Mouse (Mus musculus) layer of hippocampus, postnatal 36 days (tissue): Measurements from ENCODE around the gene Evl. TPM values are rescaled to one million over a fixed set of nuclear protein-coding genes. Genes with fewer than 3 reads are reported as not detected.

ENCODE experiments used
- DNase-seq, 2 experiments: peaks; one replicate each; pipeline ENCODE4 v3.0.0; 2022
- total RNA-seq, 2 experiments: library from RNA; stranded (reverse); gene quantifications; 2 replicates each; pipeline ENCODE4 v1.2.3; 2021

Gene Evl
- total RNA-seq, 2 experiments from 2014 or later = 191 TPM

DNA sequence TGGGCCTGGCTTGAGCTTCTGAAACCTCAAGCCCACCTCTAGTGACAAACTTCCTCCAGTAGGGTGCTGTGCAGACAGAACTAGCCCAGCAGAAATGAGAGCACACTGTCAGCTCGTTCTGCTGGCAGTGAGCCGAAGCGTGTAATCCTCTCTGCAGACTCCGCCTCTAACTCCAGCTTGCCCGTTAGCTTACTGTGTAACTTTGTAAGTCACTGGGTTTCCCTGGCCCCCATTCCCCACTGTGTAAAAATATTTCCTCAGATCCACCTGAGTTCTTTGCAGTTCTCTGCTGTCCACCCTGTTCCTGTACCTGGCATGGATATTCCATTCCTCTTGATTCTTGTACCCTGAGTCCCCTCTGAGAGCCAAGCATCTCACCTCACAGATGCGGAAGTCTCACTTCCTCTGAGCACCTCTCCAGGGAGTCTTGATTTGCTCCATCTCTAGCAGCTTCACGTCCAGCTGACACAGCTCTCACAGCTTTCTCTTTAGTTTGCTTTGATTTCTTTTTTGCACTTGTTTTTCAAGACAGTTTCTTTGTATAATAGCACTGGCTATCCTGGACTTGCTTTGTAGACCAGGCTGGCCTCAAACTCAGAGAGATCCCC, 96.6 kb downstream of the Evl start:
- DNase-seq = peak in 1 of 2 experiments; percentile 24

DNA sequence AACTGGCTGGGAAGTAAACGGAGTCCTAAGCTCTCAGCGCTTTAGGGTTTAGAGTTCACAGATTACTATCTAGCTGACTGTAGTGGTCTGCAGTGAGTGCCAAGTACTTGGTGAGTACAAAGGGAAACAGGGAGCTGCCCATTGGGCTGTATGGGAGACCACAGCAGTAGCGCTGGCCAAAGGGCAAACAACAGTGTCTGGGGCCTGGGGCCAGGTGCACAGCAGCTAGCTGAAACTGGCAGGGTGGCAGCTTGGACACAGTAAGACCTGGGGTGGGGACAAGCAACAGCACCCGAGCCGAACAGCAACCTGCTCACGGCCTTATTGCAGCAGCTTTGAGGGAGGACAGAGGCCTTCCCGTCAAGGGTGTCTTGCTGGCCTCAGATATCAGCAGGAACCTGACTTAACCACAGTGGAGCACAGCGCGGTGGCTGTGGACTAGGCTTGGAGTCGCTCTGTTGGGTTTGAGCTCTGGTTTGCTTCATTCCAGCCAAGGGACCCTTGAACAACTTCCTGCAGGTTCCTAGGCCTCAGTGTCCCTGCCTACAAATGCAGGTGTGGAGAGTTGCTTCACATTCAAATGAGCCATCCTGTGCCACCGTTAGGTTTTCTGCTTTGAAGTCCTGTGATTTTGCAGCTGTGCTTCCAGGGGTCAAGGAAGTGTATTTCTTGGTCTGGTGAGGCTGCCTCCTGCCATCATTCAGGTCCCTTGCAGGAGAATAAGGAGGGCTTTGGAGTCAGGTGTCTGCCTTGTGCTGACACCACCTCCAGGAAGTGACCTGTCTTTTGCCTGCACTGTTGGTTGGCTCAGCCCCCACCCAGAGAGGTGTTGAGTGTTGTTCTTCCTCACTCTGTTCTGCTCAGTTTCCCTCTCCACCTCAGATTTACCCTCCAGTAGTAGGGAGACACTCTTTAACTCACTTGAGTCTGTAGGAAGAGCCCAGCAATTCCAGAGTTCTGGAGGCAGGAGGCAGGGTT, 99.1 kb downstream of the Evl start:
- no peak for DNase-seq

GRCm38 (mm10) chr12:108657350-108657749, 102.8 kb downstream of the Evl start:
- no peak for DNase-seq

- DNase-seq = no peak
Observed at GRCm38 (mm10) chr12:108668606-108669235, 114.2 kb downstream of the Evl start.

GRCm38 (mm10) chr12:108671541-108671940, 117.0 kb downstream of the Evl start:
- no peak for DNase-seq

DNA sequence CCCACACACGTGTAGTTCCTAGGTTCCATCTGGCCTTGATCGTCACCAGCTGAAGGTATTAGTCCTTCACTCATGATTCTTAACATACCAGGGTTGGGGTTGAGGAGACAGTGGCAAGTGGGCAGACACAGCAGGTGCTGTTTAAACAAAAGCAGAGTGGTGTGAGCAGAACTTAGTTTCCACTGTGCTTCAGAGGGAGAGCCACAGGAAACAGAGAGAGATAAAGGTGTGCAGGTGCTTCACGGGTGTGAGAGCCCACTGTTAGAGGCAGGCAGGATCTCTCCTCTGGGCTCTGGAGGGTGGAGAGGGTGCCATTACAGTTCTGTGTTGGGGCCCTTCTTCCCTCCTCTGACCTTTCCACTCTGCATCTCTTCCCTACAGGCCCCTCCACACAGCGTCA, 118.4 kb downstream of the Evl start:
- no peak for DNase-seq

DNA sequence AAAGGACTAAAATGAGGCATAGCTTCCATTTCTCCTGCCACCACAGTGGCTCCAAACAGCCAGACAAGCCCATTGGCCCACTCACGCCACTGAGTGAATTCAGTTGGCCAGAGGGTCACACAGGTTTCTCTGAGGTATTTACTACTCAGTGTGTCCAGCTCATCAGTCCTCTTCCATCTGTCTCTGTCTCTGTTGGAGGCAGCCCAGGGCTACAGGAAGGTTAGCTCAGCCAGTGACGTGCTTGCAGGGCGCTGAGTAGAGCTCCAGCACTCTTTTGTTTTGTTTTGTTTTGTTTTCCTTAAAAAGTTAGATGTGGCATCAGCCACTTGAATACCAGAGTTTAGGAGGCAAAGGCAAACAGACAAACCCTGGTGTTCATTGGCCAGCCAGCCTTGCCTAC, 119.0 kb downstream of the Evl start:
- no peak for DNase-seq

DNA sequence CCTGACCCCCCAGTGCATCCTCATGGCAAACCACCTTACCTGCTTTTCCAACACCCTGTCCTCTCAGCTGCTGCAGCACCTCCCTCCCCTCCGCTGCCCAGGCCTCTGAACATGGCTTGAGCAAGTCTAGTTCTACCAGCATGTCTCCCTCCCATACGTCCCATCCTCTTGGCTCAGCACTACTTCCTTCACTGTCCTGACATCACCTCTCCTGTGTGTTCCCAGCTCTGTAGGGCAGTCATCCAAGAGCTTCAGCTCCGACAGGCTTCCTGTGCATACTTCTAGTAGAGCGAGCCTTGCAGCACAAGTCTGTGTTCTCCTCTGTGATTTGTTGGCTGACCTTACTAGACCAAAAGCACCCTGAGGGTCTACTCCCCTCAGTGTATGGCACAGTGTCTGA, 120.0 kb downstream of the Evl start:
- peak in 1 of 2 experiments; percentile 32 for DNase-seq

GRCm38 (mm10) chr12:108674916-108675315, 120.4 kb downstream of the Evl start:
- DNase-seq = no peak

DNA sequence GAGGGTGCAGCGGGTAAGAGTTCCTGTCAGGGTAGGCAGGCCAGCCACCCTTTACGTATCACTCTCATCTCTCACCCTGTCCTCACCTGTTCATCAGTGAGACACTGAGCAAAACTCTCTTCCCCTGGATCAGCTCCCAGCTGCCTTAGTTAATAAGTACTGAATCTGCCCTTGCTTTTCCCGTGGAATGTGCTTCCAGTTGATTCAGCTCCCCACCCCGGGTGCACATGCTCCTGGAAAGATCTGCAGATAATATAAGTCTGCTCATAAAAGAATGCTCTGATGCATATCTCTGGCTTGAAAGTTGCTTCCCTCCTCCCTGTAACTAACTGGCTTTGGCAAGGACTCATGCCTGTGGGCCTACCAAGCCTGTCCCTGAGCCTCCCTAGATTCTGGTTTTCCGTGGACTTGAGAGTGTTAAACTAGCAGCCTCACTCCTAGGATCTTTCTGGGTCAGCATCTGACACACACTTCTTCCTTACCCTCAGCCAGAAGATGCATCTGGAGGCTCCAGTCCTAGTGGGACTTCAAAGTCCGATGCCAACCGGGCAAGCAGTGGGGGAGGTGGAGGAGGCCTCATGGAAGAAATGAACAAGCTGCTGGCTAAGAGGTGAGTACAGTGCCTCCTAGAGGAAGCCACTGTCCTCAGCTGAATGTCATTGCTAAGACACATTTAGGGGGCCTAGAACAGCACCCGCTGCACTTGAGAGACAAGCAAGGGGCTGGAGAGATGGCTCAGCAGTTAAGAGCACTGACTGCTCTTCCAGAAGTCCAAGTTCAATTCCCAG, 121.3 kb downstream of the Evl start:
- no peak for DNase-seq

- DNase-seq = no peak
Observed at GRCm38 (mm10) chr12:108677116-108677515, 122.6 kb downstream of the Evl start.

- no peak for DNase-seq
Observed at GRCm38 (mm10) chr12:108678366-108678765, 123.8 kb downstream of the Evl start.

- DNase-seq = no peak
Observed at GRCm38 (mm10) chr12:108680861-108681260, 126.3 kb downstream of the Evl start.

- no peak for DNase-seq
Observed at GRCm38 (mm10) chr12:108682240-108683023, 127.9 kb downstream of the Evl start.

DNA sequence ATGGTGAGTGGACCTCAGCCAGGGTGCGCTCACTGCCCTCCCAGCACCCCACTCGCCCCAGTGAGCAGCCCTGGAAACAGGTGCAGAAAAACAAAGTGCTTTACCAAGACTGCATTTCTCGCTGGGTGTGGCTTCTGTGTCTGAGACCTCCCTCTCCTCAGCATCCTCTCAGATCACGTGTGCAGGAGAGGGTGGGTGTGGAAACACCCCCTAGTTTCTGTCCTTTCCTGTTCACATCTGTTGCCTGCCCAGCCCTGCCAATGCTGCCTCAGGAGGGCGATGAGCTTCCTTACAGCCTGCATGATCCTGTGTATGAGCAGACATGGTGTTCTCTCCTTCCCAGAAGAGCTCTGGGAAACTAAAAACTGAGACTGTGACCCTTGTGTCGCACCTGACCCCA, 131.9 kb downstream of the Evl start:
- no peak for DNase-seq

DNA sequence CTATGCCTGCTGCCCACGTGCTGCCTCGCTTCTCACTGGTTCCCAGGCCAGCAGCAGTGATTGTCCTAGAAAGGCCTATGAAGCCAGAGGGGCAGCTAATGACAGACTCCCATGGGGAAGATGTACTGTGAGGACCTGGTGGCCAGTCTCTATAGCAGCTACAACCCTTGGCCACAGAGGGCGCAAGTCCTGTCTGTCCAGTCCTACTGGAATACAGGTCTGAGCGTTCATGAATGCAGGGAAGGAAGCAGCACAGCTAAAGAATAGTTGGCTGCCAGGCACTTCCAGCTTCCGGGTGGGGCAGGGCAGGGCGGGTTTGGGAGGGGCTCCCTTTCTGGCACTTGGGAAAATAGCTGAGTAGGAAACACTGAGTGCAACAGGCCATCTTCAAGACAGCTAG, 132.4 kb downstream of the Evl start:
- no peak for DNase-seq

GRCm38 (mm10) chr12:108689167-108689566, 134.6 kb downstream of the Evl start:
- no peak for DNase-seq

DNA sequence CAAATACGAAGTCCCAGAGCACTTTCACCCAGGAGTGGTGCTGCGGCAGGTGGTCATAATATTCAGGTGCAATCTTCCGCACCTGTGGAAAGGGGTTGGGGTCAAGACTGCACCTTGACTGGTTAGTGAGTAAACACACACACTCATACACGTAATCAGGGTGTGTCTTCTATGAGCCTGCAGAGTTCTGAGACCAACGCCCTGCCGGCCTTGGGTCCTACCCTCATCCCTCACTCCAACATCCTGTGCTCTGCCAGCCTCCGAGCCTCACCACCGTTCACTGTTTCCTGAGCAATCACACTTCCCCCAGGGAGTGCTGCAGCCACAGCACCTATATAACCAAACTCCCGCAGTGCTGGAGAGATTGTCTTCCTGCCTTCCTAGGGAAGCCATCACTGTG, 136.0 kb downstream of the Evl start:
- DNase-seq = no peak

DNA sequence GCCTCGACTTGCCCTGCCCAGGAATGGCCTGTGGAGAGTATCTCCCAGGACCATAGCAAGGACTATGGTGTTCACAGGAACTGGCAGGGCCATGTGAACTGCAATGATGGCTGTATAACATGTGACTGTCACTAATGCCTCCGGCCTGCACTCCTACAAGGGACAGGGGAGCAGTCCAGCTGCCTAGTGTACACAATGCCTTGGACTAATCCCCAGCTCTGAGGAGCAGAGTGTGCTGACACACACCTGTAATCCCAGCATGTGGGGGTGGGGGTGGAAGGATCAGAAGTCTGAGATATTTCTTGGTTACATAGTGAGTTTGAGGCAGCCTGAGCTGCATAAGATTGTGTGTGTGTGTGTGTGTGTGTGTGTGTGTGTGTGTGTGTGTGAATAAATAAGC, 139.1 kb downstream of the Evl start:
- no peak for DNase-seq

GRCm38 (mm10) chr12:108694223-108694622, 139.7 kb downstream of the Evl start:
- no peak for DNase-seq

DNA sequence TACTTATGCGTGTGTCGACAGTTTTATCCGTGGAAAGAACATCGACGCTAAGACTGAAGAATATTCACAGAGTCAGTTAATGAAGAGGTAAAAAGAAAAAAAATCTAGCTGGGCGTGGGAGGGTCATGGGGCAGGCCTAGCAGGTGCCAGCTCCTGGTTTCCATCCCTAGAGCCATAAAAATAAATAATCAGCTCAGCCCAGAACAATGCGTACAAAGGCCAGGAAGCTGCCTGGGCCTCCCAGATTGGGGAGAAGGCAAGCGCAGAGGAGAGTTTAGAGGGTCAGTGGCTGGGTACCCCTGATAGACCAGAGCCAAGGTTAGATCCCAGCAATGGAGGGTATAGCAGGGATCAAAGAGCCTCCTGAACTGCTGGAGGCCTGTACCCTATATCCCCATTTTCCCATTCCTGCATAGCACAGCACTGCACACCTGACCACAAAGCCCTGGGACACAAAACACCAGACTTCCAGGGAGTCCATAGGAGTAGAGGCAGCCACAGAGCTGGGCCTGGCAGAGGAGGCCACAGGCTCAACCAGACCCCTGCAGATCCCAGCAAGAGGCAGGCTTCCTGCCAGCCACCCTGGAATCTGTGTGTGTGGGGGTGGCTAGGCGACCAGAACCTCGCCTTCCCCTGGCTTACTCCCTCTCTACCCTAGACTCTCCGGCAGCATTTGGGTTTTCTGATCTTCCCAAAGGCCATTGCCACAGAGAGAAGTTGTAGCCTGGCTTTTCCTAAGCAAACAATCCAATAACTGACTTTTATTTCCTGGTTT, 144.4 kb downstream of the Evl start:
- DNase-seq = no peak
